Mouse (Mus musculus): Measurements from ENCODE around the gene Otulinl. TPM values are rescaled to one million over a fixed set of nuclear protein-coding genes. Genes with fewer than 3 reads are reported as not detected.

Otulinl gene
- polyA plus RNA-seq, 1 experiment from 2014 or later = 3.6 TPM

DNA sequence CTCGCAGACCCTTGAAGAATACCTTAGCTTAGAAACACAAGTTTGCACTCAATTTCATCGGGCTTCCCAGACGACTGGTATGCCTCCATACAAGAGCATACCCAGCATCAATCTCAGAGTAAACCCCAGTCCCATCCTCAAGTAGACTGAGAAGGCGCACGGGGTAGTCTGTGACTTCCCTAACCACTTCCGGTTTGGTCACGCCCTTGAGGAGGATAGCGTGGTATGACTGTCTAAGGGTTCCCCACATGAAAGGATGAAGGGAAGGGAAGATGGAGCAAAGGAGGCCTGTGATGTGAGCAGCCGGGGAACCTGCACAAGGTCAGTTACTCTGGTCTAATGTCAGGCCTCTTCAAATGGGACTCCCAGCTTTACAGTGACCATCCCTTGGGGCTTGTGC lies 53.6 kb downstream of the Otulinl start:
- WGBS = 89% methylated on average over 9 of the region's 9 CpGs
- ATAC-seq (ENCODE audit: insufficient number of reproducible peaks, low FRiP score) = no peak
- H3K4me1 ChIP-seq (replicated peaks) = peaks cover 50% of the 10 kb centered on the region

GRCm38 (mm10) chr15:27626314-27626713 lies 55.1 kb downstream of the Otulinl start:
- ATAC-seq (ENCODE audit: insufficient number of reproducible peaks, low FRiP score) = no peak
- Histone ChIP-seq H3K27me3 (replicated peaks) (no peaks in the 10 kb centered on the region), H3K4me1 (replicated peaks) (peaks cover 54% of the 10 kb centered on the region), H3K4me2 (no peak overlapping the region), H3K9ac (no peak overlapping the region), H3K9me3 (replicated peaks) (no peaks in the 10 kb centered on the region), H3K36me3 (peaks cover 28% of the 10 kb centered on the region), H3K4me3 (no peak overlapping the region), H3K27ac (ENCODE audit: poor library complexity, severe bottlenecking) (peak overlapping the region; percentile 35; the same call in 1 of the 2 replicates)
- WGBS = 96% methylated on average over 1 of the region's 1 CpGs

More for the DNA sequence above, 53.6 kb downstream of the Otulinl start:
- Histone ChIP-seq H3K9me3 (replicated peaks) (no peaks in the 10 kb centered on the region), H3K9ac (no peak overlapping the region), H3K4me2 (no peak overlapping the region), H3K27me3 (replicated peaks) (no peaks in the 10 kb centered on the region), H3K4me3 (no peak overlapping the region), H3K36me3 (peaks cover 18% of the 10 kb centered on the region), H3K27ac (ENCODE audit: poor library complexity, severe bottlenecking) (no peak overlapping the region)

- Histone ChIP-seq H3K9me3 (replicated peaks) (no peaks in the 10 kb centered on the region), H3K4me2 (no peak overlapping the region), H3K4me1 (replicated peaks) (peaks cover 59% of the 10 kb centered on the region), H3K9ac (peak overlapping the region; percentile 28; the same call in 1 of the 2 replicates), H3K36me3 (peaks cover 28% of the 10 kb centered on the region), H3K4me3 (no peak overlapping the region), H3K27ac (ENCODE audit: poor library complexity, severe bottlenecking) (peak overlapping the region; percentile 35), H3K27me3 (replicated peaks) (no peaks in the 10 kb centered on the region)
- 66% methylated on average over 10 of the region's 10 CpGs for WGBS
- ATAC-seq (ENCODE audit: insufficient number of reproducible peaks, low FRiP score) = no peak
These were observed 55.5 kb downstream of the Otulinl start for GRCm38 (mm10) chr15:27625890-27626255.

DNA sequence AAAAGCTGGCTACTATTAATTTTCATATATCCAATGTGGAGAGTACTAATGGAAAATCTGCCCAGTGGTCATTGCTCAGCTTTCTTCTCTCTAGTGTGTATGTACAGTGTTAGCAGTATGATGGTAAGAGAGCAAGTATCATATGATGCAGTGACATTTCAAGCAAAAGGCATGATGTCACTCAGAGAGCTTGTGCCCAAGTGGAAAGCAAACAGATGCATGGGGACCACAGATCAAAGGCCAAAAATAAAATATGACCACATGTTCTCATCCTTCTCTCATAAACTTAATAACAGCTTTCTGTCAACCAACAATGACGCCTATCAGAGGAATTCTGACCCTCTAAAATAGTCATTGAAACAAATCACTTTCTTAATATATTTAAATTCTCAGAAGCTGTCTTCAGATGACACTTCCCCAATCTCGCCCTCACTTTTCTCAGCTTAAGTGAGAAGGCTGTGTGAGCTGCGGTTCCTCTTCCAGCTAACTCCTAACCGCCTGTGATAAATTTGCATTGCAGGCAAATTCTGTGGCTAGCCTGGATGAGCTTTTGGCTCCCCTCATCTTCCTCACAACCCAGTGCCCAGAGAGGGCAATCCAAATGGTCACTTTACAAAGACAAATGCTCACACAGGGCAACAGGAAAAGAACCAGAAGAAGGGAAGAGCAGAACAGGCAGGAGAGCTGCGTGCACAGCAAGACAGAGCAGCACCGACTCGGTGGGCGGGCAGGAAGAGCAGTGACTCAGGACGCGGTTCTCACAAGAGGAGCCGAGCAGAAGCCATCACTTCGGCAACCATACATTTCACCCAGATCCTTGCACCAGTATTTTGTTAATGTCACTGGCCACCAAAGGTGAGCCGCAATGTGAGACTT lies 56.1 kb downstream of the Otulinl start:
- Histone ChIP-seq H3K9me3 (replicated peaks) (no peaks in the 10 kb centered on the region), H3K9ac (peak overlapping the region; percentile 28; the same call in 1 of the 2 replicates), H3K4me2 (no peak overlapping the region), H3K27ac (ENCODE audit: poor library complexity, severe bottlenecking) (peak overlapping the region; percentile 35), H3K36me3 (peaks cover 30% of the 10 kb centered on the region), H3K4me3 (no peak overlapping the region), H3K4me1 (replicated peaks) (peaks cover 60% of the 10 kb centered on the region), H3K27me3 (replicated peaks) (no peaks in the 10 kb centered on the region)
- WGBS = 79% methylated on average over 13 of the region's 13 CpGs
- ATAC-seq (ENCODE audit: insufficient number of reproducible peaks, low FRiP score) = no peak

DNA sequence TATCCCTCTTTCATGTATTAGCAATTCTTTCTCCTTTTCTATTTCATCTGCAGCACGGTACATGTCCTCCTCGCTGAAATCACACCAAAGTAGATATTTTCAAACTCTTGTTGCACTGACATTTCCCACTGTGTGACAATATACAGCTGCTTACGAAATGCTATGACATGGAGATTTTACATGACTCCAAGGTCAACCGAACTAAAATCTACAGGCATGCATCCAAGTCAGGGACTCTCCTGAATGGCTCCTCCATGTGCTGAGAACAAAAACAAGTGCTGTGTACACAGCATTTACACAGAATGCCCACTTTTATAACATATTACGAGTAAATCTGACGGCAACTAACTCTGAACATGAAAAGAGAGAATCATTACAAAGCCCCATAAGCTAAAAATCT lies 58.1 kb downstream of the Otulinl start:
- H3K27ac ChIP-seq (ENCODE audit: poor library complexity, severe bottlenecking) = no peak overlapping the region
- peaks cover 36% of the 10 kb centered on the region for H3K36me3 ChIP-seq

DNA sequence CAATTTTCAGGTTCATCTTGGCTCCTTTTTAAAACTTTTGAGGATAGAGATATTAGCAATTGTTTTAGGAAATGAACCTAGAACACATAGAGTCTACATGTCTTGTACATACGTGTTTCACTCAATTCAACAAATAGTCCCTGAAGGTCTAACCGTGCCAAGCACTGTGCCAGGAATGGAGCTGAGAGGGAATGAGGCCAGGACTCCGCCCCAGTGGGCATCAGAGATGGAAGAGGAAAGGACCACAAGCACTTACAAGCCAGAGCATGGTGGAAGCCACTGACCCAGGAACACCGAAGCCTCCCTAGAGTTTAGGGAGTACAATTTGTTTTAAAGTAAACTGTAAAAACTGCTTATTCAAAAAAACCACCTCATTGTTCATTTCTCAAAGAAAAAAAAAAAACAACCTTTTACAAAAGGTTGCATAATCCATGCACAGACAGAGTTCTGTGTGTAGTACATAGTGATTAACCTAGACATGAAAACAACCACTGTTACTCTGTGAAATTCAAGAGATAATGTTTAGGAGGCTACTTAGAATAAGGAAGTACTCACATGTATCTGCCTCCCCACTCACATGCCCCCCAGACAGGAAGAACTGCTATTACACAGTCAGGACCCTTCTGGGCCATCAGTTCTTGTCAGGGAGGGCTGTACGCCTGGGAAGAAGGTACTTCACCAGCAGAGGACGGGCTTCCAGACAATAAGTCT lies 60.7 kb downstream of the Otulinl start:
- no peak overlapping the region for H3K4me2 ChIP-seq
- no peak for ATAC-seq (ENCODE audit: insufficient number of reproducible peaks, low FRiP score)
- no peaks in the 10 kb centered on the region for H3K9me3 ChIP-seq (replicated peaks)
- WGBS = 83% methylated on average over 6 of the region's 6 CpGs
- peaks cover 42% of the 10 kb centered on the region for H3K4me1 ChIP-seq (replicated peaks)
- 0 out of 2 replicates have a peak overlapping the region, but pooled peaks have one; percentile 8 for H3K27ac ChIP-seq (ENCODE audit: poor library complexity, severe bottlenecking)
- H3K9ac ChIP-seq = peak overlapping the region; percentile 43; the same call in 1 of the 2 replicates
- peaks cover 45% of the 10 kb centered on the region for H3K36me3 ChIP-seq
- no peak overlapping the region for H3K4me3 ChIP-seq
- no peaks in the 10 kb centered on the region for H3K27me3 ChIP-seq (replicated peaks)

More for the DNA sequence above, 58.1 kb downstream of the Otulinl start:
- Histone ChIP-seq H3K9ac (no peak overlapping the region), H3K4me2 (no peak overlapping the region), H3K9me3 (replicated peaks) (no peaks in the 10 kb centered on the region), H3K27me3 (replicated peaks) (no peaks in the 10 kb centered on the region), H3K4me3 (no peak overlapping the region), H3K4me1 (replicated peaks) (peaks cover 60% of the 10 kb centered on the region)
- no peak for ATAC-seq (ENCODE audit: insufficient number of reproducible peaks, low FRiP score)
- 88% methylated on average over 6 of the region's 6 CpGs for WGBS

GRCm38 (mm10) chr15:27619683-27620082 lies 61.7 kb downstream of the Otulinl start:
- 76% methylated on average over 3 of the region's 3 CpGs for WGBS
- H3K36me3 ChIP-seq = peaks cover 44% of the 10 kb centered on the region

GRCm38 (mm10) chr15:27618778-27619533 lies 62.4 kb downstream of the Otulinl start:
- Histone ChIP-seq H3K4me1 (replicated peaks) (peaks cover 25% of the 10 kb centered on the region), H3K27me3 (replicated peaks) (no peaks in the 10 kb centered on the region), H3K4me3 (no peak overlapping the region), H3K27ac (ENCODE audit: poor library complexity, severe bottlenecking) (peak overlapping the region; percentile 91), H3K36me3 (peaks cover 50% of the 10 kb centered on the region), H3K9me3 (replicated peaks) (no peaks in the 10 kb centered on the region), H3K4me2 (peak overlapping the region; percentile 26), H3K9ac (no peak overlapping the region)
- 39% methylated on average over 6 of the region's 6 CpGs for WGBS
- ATAC-seq (ENCODE audit: insufficient number of reproducible peaks, low FRiP score) = peak; percentile 82

More at GRCm38 (mm10) chr15:27619683-27620082, 61.7 kb downstream of the Otulinl start:
- ATAC-seq (ENCODE audit: insufficient number of reproducible peaks, low FRiP score) = no peak
- Histone ChIP-seq H3K4me2 (no peak overlapping the region), H3K4me3 (no peak overlapping the region), H3K27me3 (replicated peaks) (no peaks in the 10 kb centered on the region), H3K4me1 (replicated peaks) (peaks cover 32% of the 10 kb centered on the region), H3K9me3 (replicated peaks) (no peaks in the 10 kb centered on the region), H3K27ac (ENCODE audit: poor library complexity, severe bottlenecking) (peak overlapping the region; percentile 80), H3K9ac (peak overlapping the region; percentile 18; the same call in 1 of the 2 replicates)

GRCm38 (mm10) chr15:27617227-27617626 lies 64.2 kb downstream of the Otulinl start:
- H3K27me3 ChIP-seq (replicated peaks) = no peaks in the 10 kb centered on the region
- no peak overlapping the region for H3K4me2 ChIP-seq

DNA sequence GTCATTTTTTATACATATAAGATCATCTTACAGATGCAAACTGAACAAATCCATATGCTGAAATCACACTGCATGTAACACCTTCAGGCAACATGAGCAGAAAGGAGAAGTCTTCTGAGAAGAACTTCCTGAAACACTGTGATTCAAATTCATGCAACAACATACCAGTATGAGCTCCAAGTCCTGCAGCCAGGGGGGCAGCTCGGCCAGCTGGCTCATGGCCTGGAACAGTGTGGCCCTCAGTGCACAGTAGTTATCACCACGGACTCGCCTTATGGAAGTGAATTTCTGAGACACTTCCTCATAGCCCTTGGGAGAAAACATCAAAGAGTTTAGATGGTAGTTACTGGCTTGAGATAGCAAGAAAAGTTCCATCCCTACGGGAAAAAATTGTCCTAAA lies 65.2 kb downstream of the Otulinl start:
- H3K4me2 ChIP-seq = no peak overlapping the region
- H3K9me3 ChIP-seq (replicated peaks) = no peaks in the 10 kb centered on the region
- H3K27me3 ChIP-seq (replicated peaks) = no peaks in the 10 kb centered on the region
- no peak overlapping the region for H3K27ac ChIP-seq (ENCODE audit: poor library complexity, severe bottlenecking)
- 75% methylated on average over 4 of the region's 4 CpGs for WGBS
- H3K4me1 ChIP-seq (replicated peaks) = peaks cover 17% of the 10 kb centered on the region
- H3K36me3 ChIP-seq = peaks cover 48% of the 10 kb centered on the region
- H3K4me3 ChIP-seq = no peak overlapping the region
- ATAC-seq (ENCODE audit: insufficient number of reproducible peaks, low FRiP score) = no peak
- H3K9ac ChIP-seq = no peak overlapping the region

More at GRCm38 (mm10) chr15:27617227-27617626, 64.2 kb downstream of the Otulinl start:
- Histone ChIP-seq H3K36me3 (peaks cover 43% of the 10 kb centered on the region), H3K4me3 (no peak overlapping the region), H3K4me1 (replicated peaks) (peaks cover 23% of the 10 kb centered on the region), H3K9me3 (replicated peaks) (no peaks in the 10 kb centered on the region), H3K9ac (no peak overlapping the region), H3K27ac (ENCODE audit: poor library complexity, severe bottlenecking) (no peak overlapping the region)
- 90% methylated on average over 3 of the region's 3 CpGs for WGBS
- ATAC-seq (ENCODE audit: insufficient number of reproducible peaks, low FRiP score) = no peak

Data from heart, embryonic 12.5 days (tissue).